Mouse (Mus musculus) gastrocnemius, postnatal 25 days (tissue): Measurements from ENCODE around the gene Esrrg. TPM values are rescaled to one million over a fixed set of nuclear protein-coding genes. Genes with fewer than 3 reads are reported as not detected.

ENCODE experiments used
- DNase-seq: peaks from one replicate; pipeline ENCODE4 v3.0.0; 2022
- total RNA-seq, 2 experiments: library from RNA; stranded (reverse); gene quantifications; 1 replicate in 1 of 2; 2 replicates in 1 of 2; pipeline ENCODE4 v1.2.3; 2021

Esrrg gene
- total RNA-seq, 2 experiments from 2014 or later: 15.1 to 24.8 TPM

GRCm38 (mm10) chr1:187771067-187771466 lies 162.5 kb downstream of the Esrrg start:
- DNase-seq: no peak

- DNase-seq: no peak
These were observed 171.1 kb downstream of the Esrrg start for GRCm38 (mm10) chr1:187779589-187780178.

- DNase-seq: no peak
These were observed 176.6 kb downstream of the Esrrg start for GRCm38 (mm10) chr1:187785226-187785625.

GRCm38 (mm10) chr1:187787055-187788016 lies 178.7 kb downstream of the Esrrg start:
- no peak for DNase-seq

GRCm38 (mm10) chr1:187794240-187794930 lies 185.8 kb downstream of the Esrrg start:
- DNase-seq: no peak

GRCm38 (mm10) chr1:187795551-187795950 lies 187.0 kb downstream of the Esrrg start:
- DNase-seq: no peak

GRCm38 (mm10) chr1:187799300-187799699 lies 190.7 kb downstream of the Esrrg start:
- no peak for DNase-seq

GRCm38 (mm10) chr1:187800761-187801160 lies 192.2 kb downstream of the Esrrg start:
- DNase-seq: peak; percentile 11

- no peak for DNase-seq
These were observed 195.0 kb downstream of the Esrrg start for GRCm38 (mm10) chr1:187803566-187803965.

GRCm38 (mm10) chr1:187803997-187804396 lies 195.4 kb downstream of the Esrrg start:
- DNase-seq: no peak

GRCm38 (mm10) chr1:187805001-187805400 lies 196.4 kb downstream of the Esrrg start:
- DNase-seq: no peak

GRCm38 (mm10) chr1:187807477-187808390 lies 199.1 kb downstream of the Esrrg start:
- no peak for DNase-seq

GRCm38 (mm10) chr1:187808391-187808922 lies 199.9 kb downstream of the Esrrg start:
- no peak for DNase-seq

- no peak for DNase-seq
These were observed 201.0 kb downstream of the Esrrg start for GRCm38 (mm10) chr1:187809546-187809945.

- DNase-seq: no peak
These were observed 210.8 kb downstream of the Esrrg start for GRCm38 (mm10) chr1:187819406-187819805.

GRCm38 (mm10) chr1:187821368-187821811 lies 212.8 kb downstream of the Esrrg start:
- DNase-seq: no peak

GRCm38 (mm10) chr1:187823351-187823750 lies 214.8 kb downstream of the Esrrg start:
- no peak for DNase-seq

- no peak for DNase-seq
These were observed 217.0 kb downstream of the Esrrg start for GRCm38 (mm10) chr1:187825421-187826097.

- no peak for DNase-seq
These were observed 217.5 kb downstream of the Esrrg start for GRCm38 (mm10) chr1:187826140-187826539.

GRCm38 (mm10) chr1:187826869-187827268 lies 218.3 kb downstream of the Esrrg start:
- no peak for DNase-seq

- DNase-seq: no peak
These were observed 222.3 kb downstream of the Esrrg start for GRCm38 (mm10) chr1:187830937-187831336.
